Mouse (Mus musculus): Measurements from ENCODE around the gene Lrrc74a. TPM values are rescaled to one million over a fixed set of nuclear protein-coding genes. Genes with fewer than 3 reads are reported as not detected.

Gene Lrrc74a
- polyA plus RNA-seq (2012; rRNA removed), result not detected in 2 replicates

DNA sequence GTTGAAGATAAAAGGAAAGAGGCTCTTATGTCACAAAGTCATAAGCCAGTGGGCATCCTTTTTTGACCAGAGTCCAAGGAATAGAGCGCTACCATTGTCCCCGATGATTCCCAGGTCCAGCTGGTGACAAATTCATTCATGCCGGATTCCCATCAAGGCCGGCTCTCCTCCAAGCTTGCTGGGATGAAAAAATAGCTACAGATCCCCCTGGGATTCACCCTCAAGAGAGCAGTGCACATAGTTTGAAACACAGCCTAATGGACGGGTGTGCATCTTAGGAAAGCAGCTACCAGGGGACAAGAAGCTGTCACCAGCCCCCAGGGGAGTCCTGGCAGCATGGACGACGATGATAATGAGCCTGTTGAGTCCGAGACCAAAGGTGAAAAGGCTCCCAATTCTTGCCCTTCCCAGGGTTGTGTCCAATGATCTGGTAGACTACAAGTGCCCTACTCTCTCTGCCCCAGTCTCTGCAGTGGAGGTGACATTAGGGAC, at the start of gene Lrrc74a:
TSS of gene Lrrc74a (plus strand) at position 51 of the 492 bp plus-strand sequence.

DNA sequence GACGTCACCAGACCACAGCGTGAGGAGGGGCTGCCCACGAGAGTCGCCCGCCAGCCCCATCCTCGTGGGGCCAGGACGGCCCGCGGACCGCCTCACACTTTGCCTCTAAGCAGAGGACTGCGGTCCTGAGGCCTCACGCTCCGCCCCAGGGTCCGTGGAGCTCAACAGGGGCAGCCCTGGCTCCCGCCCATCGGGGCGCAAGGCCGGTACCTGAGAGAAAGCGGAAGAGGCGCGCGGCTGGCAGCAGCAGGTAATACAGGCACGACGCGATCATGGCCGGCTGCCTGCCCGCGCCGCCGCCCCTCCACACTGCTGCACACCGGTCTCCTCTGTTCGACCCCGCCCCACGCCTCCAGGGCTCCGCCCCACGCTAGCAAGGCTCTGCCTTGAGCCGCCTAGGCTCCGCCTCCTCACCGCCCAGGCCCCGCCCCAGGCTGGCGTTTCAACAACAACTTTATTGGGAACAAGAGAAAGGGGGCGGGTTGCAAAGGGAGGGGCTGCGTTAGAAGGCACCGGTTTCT, 8.0 kb upstream of the Lrrc74a start, which contains the start of gene Angel1:
TSS of gene Angel1 (minus strand) at position 341 of the 521 bp plus-strand sequence.

Other genes starting within 250 kb of the Lrrc74a start
- 23.5 and 34.0 TPM in 2 replicates for gene Vash1, start 55.7 kb upstream of the Lrrc74a start, polyA plus RNA-seq (2012; rRNA removed)
- gene Angel1, start 7.9 kb upstream of the Lrrc74a start, polyA plus RNA-seq (2012; rRNA removed), result 10.4 and 12.9 TPM in 2 replicates
- gene Irf2bpl, start 150.4 kb downstream of the Lrrc74a start, polyA plus RNA-seq (2012; rRNA removed), result 34.0 and 38.6 TPM in 2 replicates
- gene Cipc, start 212.7 kb downstream of the Lrrc74a start, polyA plus RNA-seq (2012; rRNA removed), result 40.0 TPM in 2 replicates

All from central nervous system, embryonic 11.5 days (tissue).